Mouse (Mus musculus) liver, adult 2 months (tissue): ENCODE measurements around the gene Guca1a.

Source experiments
- CTCF ChIP-seq: fragments of 200-500 bp; IDR thresholded peaks from 2 replicates; pipeline ENCODE4 v1.5.1; 2011; ENCODE audit warnings: low read depth, low read length, control low read depth
- POLR2A ChIP-seq: fragments of 200-500 bp; IDR thresholded peaks from 2 replicates; pipeline ENCODE4 v1.6.1; 2011; ENCODE audit warnings: low read length, control low read depth; ENCODE audit not compliant: insufficient read depth; ENCODE audit errors: extremely low read depth

- TF ChIP-seq CTCF (no peak), POLR2A (no peak)
Measured at GRCm38 (mm10) chr17:47441296-47442051, 41.1 kb upstream of the Guca1a start.
